Mouse (Mus musculus): ENCODE data around the gene Acadl. TPM values are rescaled to one million over a fixed set of nuclear protein-coding genes. Genes with fewer than 3 reads are reported as not detected.

Gene Acadl
- total RNA-seq, 2 experiments from 2014 or later = 59.4 to 88.9 TPM

DNA sequence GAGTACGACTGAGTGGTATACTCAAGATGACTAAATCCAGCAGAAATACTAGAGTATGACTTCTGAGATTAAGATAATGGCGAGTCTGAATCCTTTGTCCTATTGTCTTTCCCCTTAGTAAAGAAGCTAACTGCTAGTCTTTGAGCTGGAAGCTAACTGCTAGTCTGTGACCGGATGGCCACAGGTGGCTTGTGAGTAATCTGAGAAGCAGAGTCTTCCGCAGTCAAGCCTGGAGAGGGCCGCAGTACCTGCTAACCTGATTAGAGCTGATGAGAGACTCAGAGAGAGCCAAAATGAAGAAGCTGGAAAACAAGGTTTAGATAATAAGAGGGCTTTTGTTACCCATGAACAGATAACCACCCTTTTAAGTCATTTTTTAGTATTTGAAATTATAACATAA, 58.4 kb downstream of the Acadl start:
- ATAC-seq (replicated peaks; ENCODE audit: low FRiP score, poor library complexity, severe bottlenecking) = no peak

DNA sequence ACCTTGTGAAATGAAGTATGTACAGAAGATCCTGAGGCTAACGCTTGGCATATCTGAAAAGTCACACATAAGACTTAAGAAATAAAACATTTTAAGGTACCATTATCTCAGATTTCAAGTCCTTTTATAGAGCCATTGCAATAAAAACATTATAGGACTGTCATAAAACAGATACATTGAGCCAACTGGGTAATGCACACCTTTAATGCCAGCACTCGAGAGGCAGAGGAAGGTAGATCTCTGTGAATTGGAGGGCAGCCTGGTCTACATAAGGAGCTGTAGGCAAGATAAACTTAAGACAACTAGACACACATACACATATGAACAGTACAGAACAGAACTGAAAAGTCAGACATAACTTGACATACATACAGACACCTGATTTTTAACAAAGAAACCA, 65.1 kb downstream of the Acadl start:
- ATAC-seq (replicated peaks; ENCODE audit: low FRiP score, poor library complexity, severe bottlenecking) = no peak

DNA sequence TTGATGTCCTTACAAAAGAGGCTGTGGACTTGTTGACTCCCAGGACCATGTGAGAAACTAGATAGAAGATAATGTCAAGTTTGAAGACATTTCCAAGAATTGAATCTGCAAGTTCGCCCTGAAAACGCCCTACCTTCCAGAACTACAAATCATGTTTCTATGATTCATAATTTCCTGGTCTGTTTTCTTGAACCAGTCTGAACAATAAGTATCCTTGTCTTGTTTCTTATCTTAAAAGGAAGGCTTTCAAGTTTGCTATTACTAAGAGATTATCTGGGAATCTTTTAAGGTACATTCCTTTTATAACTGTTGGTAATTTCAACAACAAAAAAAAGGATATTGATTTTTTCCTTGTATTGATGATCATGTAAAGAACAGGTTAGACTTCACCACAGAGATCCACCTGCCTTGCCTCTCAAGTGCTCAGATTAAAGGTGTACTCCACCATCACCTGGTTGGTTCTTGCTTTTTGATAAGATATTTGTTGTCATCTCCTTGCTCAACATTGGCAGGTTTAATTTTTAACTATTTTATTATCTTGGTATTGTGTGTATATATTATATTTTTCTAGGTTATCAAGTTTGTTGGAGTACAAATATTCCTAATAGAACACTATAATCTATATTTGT, 70.1 kb downstream of the Acadl start:
- ATAC-seq (replicated peaks; ENCODE audit: low FRiP score, poor library complexity, severe bottlenecking) = no peak

DNA sequence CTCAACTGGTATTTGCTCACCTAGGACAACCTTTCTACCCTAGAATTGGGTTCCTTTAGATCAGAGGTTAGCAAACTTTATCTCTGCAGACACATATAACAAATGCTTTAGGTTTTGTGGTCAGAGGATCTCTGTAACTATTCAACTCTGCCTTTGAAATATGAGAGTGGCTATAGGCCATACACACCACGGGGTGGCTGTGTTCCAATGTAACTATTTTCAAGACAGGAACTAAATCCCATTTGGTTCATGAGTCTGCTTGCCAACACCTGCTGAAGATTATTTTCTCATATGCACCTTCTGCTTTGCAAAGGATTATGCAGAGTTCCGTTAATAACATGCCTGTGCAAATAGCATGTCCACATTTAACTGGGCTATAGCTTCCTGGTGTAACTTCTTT, 80.8 kb downstream of the Acadl start:
- ATAC-seq (replicated peaks; ENCODE audit: low FRiP score, poor library complexity, severe bottlenecking) = no peak

DNA sequence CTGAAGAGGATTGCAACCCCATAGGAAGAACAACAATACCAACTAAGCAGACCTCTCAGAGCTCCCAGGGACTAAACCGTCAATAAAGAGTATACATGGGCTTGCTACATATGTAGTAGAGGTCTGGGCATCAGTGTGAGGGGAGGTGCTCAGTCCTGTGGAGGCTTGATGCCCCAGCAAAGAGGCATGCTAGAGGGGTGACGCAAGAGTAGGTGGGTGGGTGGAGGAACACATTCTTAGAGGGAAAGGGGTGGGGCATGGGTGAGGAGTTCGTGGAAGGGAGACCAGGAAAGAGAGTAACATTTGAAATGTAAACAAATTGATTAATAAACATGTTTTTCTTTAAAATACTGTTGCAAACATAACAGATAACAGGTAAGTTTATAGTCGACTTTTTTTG, 82.0 kb downstream of the Acadl start:
- ATAC-seq (replicated peaks; ENCODE audit: low FRiP score, poor library complexity, severe bottlenecking) = no peak

Other genes starting within 250 kb of the Acadl start
- gene Rpe, start 162.4 kb downstream of the Acadl start, total RNA-seq (2015; ENCODE audit: low replicate concordance) = 24.9 and 31.9 TPM in 2 replicates
- gene Rpe, start 162.4 kb downstream of the Acadl start, total RNA-seq (2017; ENCODE audit: low replicate concordance) = 34.8 and 39.9 TPM in 2 replicates
- gene Kansl1l, start 45.7 kb downstream of the Acadl start, total RNA-seq (2015; ENCODE audit: low replicate concordance) = 18.7 and 41.9 TPM in 2 replicates
- 19.5 and 21.9 TPM in 2 replicates for gene Kansl1l, start 45.7 kb downstream of the Acadl start, total RNA-seq (2017; ENCODE audit: low replicate concordance)
- not detected in 2 replicates for gene Myl1, start 82.1 kb upstream of the Acadl start, total RNA-seq (2015; ENCODE audit: low replicate concordance)
- not detected in 2 replicates for gene Myl1, start 82.1 kb upstream of the Acadl start, total RNA-seq (2017; ENCODE audit: low replicate concordance)
- 1.7 and 23.1 TPM in 2 replicates for gene Lancl1, start 175.6 kb upstream of the Acadl start, total RNA-seq (2015; ENCODE audit: low replicate concordance)
- 3.9 and 7.7 TPM in 2 replicates for gene Lancl1, start 175.6 kb upstream of the Acadl start, total RNA-seq (2017; ENCODE audit: low replicate concordance)

Measured in erythroid progenitor cell, adult 5-6 weeks (primary cell).